Mouse (Mus musculus): ENCODE measurements at regions not wholly inside any gene's neighbourhood (a gene's known extent, or its start where the extent isn't known, plus 50 kb on each side); places are given as distances from the start of the nearest gene placed in this dataset.

DNA sequence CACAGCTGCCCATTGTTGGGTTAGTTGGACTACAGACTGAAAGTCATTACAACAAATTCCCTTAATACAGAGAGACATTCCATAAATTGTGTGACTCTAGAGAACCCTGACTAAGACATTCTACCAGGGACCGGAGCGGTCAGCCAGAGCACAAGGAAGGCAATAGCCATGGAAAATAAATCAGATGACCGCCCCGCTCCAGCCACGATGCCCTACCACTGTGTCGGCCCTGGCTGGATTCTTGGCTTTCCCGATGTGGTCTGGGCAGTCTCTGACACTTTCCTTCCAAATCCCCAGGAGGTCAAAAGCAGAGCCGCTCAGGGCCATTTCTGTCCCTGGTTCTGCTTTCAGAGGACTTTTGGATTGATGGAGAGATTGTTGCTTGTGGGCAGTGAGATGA, 57.8 kb downstream of the Lsm3 start:
- DNase-seq (ENCODE audit: low spot score), result no peak

DNA sequence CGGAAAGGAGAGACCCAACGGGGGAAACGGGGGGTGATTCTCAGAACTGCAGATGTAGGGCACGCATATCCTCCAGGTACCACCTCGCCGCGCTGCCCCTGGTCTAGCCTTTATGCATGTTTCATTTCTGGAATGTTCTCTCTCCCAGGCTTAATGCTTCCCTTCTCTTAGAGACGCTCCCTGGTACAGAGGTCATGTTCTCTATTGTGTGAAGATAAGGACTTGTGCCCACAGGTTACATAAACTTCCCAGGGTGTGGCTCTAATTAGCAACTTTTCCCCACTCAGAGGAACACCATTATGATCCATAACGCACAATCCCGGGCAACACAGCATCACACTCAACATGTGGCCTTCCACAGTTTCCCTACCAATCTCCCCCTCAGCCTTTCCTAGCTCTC, 58.7 kb downstream of the Lsm3 start:
- DNase-seq (ENCODE audit: low spot score), result no peak

DNA sequence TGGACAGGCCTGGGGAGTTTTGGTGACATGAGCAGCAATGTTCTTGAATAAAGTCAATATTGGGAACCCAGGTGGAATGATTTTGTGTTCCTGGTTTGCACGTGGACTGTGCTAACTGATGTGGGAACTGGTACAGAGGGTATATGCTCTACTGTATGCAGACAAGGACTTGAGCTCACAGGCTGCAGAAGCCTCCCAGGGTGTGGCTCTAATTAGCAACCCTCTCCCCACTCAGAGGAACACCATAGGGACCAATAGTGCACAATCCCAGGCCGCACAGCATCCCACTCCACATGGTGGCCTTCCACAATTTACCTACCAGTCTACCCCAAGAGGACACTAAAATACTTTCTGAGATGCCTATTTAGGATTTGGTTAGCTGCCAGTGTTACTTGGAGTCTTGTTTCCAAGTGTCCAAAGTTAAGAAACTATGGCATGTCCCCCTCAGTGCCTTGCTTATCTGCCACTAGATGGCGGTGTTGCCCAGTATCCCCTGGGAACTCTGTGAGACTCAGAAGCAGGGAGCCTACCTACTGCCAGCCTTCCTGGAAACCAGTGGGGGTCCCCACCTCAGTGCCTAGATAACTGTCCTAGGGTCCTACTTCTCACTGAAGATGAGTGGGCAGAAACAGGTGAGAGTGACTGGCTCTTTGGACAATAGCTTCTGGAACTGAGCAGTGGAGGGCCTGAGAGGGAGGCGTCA, 60.1 kb downstream of the Lsm3 start:
- DNase-seq (ENCODE audit: low spot score), result peak; percentile 88

DNA sequence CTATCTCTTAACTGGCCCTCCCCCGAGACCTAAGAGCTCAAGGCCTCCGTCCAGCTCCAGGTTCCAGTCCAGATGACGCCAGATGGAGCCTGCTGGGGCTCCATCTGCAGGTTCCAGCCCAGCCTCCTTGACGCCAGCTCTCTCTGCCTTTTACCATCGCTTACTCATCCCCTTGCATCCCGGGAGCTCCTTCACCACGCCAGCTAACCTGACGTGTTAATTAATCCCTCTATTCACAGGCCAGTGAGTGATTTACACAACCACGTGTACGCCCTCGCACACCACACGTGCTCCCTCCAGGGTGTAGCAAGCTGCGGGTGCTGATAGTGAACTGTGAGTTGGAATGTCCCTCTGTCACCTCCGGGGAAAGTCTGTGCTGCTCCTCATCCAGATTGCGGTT, 61.2 kb downstream of the Lsm3 start:
- DNase-seq (ENCODE audit: low spot score), result no peak

DNA sequence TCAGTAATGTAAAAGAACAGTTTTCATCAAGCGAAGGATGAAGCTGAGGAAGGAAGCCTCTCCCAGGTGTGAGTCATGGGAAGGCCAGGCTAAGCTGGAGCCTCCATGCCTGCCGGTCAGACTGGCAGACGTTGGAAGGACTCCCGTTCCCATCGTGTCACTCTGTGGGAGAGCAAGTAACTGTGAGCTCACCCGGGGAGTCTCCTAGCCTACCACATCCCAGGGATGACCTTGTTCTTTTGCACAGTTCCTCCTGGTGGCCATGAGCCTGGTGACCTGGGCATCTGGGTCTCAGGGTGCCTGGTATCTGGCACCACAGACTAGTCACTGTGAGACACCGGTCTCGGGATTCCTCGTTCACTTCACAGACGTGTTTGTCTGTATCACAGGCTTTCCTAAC, 63.9 kb downstream of the Lsm3 start:
- DNase-seq (ENCODE audit: low spot score), result no peak

DNA sequence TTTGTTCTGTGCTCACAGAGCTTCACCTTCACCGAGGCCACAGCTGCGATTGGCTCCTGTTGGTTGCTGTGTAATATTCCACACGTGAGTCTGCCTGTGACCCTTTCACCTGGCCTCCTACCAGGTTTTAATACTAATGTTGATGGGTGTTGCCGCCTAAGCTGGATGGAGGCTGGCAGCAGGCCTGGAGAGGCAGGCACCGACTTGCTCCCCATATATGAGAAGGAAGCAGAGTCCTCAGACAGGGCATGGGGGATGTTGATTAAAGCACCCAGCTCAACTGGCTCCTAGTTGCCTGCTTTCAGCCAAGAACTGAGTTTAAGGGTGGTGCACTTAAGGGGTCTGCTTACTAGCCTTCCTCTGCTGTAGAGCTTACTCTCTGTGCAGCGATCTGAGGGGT, 64.9 kb downstream of the Lsm3 start:
- no peak for DNase-seq (ENCODE audit: low spot score)

DNA sequence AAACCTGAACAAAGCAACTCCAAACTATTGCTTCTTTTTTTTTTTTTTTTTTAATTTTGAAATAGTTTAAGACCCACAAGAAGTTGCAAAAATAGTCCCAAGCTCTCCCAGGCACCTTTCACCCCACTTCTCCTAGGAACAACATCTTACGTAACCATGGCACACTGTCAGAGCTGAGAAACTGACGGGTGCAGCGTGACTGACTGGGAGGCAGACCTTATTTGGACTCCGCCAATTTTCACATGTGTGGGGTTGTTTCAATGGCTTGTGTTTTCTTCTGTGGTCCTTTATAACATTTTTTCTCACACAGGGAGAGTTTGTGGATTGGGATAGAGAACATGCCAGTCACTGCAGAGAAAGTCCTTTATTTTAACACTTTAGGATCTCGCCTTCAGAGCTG, 66.6 kb downstream of the Lsm3 start:
- DNase-seq (ENCODE audit: low spot score), result no peak

DNA sequence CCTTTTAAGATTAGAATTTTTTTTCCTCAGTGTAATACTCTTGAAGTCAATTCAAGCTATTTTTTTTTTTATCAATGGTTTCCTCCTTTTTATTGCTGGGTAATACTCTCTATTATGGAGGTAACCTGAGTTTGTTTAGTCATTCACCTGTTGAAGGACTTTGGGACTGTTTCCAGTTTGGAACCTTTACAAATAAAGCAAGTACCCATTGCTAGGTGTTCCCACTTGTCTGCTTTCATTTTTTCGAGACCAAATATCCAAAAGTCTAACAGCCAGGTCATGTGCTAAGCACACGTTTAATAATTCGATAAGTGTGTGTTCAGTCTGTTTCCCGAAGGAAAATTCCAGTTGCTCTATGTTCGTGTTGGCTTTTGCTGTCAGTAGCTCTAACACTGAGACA, 67.6 kb downstream of the Lsm3 start:
- DNase-seq (ENCODE audit: low spot score), result no peak

DNA sequence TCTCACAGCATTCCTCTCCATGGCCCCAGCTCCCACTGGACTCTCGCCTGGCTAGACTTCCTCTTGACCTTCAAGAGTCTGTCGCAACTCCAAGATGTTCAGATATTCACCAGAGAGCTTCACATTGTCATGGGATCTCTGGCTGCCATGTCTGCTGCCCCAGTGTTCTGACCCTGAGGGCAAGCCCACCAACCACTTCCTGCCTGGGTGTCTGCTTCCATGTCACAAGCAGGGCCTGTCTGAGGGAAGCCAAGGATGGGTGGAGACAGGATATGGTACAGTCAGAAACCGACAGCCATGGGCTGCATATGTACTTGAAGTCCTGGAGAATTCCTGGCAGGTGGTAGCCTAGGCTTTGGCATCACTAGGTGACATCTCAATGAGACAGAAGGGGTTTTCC, 69.8 kb downstream of the Lsm3 start:
- DNase-seq (ENCODE audit: low spot score), result no peak

DNA sequence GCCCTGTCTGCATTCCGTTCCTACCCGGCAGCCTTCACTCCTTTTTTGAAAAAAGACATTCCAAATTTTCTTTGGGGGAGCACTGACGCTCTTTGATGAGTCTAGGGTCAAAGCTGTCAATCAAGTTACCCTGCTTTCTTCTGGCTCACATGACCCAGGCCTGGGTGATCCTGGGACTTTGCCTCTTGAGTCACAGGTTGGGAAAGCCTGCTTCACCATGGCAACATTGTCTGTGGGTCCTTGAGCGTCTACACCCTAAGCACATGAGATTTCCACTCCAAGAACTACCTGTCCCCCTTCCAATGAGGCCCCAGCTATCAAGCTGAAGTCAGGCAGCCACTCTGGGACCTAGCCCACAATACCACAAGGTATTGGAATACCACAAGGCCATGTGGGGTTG, 73.5 kb downstream of the Lsm3 start:
- DNase-seq (ENCODE audit: low spot score), result no peak

DNA sequence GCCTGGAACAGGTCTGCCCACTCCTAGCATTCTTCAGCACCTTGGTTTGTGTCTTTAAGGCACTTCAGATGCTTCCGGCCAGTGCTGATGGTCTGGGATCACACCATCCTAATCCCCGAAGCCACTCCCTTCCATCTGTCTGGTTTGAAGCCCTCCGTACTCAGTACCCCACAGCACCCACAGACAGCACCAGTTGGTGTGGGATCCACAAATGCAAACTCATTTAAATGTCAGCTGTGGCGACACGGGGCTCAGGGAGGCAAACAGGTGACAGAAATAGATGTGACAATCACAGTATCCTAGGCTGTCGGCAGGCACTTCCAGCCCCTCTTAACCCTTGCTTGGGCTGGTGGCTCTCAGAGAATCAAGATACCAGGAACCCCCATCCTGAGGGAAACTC, 74.7 kb downstream of the Lsm3 start:
- DNase-seq (ENCODE audit: low spot score), result no peak

DNA sequence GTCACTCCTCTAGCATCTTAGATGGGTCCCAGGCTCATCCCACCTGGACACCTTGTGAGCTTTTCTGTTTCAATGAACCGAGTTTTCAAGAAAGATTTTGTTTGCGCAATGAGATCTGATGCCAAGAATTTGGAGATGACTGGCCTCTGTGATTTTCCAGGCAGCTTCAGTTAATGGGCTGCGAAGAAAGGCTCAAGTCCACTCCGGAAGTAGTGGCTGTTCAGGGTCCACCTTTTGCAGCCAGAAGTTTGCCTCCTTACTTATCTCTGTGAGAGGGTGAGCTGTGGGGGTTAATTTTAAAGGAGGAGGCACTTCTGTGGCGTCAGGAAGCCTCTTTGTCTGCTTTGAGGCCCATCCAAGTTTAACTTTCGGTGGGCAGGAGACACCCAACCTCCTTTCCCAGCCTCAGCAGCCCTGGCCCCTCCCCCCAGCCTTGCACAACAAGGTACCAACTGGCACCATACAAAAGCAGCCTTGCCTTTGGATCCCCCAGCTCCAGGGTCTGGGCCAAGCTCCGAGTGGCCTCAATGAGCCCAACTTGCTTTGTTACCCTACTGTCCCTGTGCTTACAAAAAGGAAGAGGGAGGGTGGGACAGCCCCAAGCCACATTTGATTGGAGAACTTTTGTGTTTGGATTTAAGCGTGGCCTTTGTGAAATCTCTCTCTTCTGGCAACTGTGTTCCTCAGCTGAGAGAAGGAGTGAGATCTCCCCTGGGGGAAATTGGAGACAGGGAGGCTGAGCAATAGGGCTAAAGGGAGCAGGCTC, 75.3 kb downstream of the Lsm3 start:
- DNase-seq (ENCODE audit: low spot score), result no peak

DNA sequence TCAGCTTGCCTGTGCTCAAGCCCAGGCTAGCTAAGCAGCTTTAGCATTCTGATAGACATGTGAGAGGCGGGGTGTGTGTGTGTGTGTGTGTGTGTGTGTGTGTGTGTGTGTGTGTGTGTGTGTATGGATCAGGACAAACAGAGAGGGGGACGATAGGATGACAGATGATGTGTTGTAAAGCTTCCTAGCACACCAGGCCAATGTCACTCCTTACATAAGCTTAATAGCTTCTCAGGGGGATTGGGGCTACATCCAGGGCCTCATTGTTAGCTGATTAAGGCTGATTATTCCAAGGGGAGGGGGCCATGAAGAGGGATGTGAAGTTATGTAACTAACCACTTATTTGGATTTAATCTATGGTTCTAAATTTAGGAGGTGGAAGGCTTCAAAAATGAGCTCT, 76.9 kb downstream of the Lsm3 start:
- DNase-seq (ENCODE audit: low spot score), result no peak

DNA sequence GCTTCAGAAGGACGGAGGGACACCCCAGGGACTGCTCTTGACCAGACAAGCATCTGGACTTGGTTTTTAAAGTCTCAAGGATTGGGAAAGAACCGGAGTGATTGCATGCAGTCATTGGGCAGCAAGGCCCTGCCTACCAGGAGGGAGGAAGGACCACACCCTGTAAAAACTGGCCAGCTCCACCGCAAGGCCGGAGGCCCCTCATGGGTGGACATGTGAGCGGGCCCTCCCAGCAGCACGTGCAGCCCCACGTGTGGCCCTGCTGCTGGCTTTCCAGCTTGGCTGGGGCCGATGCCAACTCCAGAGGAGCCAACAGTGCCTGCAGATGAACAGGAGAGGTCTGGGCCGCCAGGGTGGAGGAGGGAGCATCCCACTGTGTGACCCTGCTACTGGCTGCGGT, 83.2 kb downstream of the Lsm3 start:
- no peak for DNase-seq (ENCODE audit: low spot score)

DNA sequence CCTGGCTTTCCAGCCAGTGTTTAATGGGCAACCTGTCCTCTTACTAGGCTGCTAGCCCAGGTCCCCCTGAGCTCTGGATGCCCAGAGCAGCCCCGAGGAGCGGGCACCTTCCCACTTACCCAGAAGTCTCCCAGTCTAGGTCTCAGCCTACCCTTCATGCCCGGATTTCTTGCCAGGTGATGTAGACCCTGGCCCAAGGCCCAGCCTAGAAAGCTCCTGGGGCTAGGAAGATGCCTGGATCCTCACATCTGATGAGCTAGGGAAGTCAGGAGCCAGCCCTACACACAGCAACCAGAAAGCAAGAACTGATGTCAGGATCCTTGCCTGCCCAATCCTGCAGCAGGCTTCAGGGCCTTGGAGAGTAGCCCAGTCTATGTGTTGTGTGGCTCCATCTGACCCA, 83.7 kb upstream of the Slc6a6 start:
- DNase-seq (ENCODE audit: low spot score), result no peak

DNA sequence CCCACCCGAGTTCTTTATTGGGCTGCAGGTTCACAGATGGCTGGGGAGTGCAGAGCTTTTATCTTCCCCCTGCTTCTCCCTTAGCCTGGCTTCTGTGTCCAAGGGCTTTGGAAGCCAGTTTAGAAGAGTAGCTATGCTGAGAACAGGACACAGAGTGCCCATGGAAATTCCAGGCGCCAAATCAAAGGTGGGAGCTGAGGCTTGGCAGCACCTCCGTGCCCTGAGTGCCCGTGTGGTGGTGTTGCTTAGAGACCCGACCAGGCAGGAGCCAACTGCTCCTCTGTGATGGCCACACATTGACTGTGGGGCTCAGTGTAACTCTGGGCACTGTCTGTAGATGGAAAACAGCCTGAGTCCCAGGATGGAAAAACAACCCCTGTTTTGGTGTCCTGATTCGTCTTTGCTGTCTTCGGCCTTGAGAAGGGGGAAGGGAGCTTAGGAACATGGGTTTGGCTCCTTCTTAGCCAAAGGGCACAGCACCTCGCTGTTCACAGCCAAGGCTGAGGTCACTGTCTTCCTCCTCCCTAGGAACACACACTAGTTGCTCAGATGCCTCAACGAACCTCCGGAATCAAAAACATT, 77.1 kb upstream of the Slc6a6 start:
- no peak for DNase-seq (ENCODE audit: low spot score)

DNA sequence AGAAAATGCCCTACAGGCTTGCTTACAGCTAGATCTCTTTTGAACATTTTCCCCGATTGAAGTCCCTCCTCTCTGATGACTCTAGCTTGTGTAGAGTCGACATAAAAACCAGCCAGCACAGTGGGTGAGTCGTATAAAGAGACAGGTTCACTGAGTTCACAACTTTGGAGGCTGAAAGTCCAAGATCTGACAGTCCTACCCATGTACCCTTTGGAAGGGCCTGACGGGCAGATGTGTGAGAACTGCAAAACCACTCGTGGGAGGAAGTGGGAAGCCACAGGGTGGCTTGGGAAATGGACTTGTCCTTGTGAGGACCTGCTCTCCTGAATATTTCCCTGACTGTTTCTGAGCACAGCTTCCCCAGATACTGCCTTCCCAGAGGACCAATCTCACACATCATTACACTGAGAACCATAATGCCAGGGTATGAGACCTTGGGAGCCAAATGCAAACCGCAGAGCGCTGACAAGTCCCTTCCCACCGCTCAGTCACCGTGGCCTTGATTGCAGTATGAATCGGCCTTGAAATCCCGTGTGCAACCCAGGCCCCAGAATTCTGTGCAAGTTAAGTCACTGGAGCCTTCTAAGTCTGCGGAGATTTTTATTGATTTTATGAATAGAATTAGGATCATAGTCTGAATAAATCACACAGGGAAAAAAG, 76.1 kb upstream of the Slc6a6 start:
- DNase-seq (ENCODE audit: low spot score), result no peak

DNA sequence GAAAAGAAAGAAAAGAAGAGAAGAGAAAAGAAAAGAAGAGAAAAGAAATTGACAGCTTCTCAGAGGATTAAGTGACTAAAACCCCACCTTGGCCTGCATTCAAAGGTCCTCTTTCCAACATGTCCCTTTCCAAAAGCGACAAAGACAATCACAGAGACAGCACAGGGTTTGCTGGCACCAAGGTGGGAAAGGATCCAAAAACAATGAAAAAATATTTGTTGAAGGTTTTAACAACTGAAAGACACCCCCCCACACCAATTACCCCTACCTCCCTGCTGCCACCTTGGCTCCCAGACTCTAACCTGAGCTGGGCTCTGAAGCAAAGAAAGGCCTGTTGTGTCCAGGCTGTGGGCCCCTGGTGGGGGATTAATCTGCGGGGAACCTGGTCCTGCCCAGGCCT, 74.2 kb upstream of the Slc6a6 start:
- no peak for DNase-seq (ENCODE audit: low spot score)

DNA sequence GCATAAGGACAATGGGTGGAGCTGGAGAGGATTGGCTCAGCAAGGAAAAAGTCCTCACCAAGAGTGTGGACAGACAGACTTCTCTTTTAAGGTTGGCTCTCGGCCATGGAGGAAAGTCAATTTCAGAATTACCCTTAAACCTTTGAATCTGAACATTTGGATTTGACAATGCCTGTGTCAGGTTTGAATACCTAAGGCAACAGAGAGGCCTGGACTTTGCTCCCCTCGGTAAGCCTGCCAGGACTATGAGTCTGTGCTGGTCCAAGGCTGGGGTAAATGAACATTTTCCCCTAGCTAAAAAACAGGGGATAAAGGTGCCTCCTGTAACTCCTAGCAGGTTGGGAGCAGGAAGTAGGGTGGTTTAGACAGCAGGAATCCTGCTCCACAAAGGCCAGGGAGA, 68.8 kb upstream of the Slc6a6 start:
- no peak for DNase-seq (ENCODE audit: low spot score)

DNA sequence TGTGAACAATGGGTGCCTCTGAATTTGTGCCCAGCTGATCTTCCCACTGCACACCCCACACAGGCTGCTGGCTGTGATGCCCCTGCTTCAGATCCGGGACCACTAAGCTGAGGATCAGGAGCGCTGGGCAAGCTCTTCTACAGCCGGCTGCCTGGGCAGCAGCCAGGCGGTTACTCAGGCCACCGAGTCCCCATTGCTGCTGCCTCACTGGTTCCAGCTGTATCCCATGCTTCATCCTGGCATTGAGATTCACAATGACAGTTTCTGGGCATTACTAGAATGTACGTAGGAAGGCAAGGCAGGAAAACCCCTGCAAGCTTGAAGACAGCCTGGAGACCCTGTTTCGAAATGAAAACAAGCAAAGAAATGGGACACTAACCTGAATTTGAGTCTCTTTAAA, 67.3 kb upstream of the Slc6a6 start:
- DNase-seq (ENCODE audit: low spot score), result no peak

DNA sequence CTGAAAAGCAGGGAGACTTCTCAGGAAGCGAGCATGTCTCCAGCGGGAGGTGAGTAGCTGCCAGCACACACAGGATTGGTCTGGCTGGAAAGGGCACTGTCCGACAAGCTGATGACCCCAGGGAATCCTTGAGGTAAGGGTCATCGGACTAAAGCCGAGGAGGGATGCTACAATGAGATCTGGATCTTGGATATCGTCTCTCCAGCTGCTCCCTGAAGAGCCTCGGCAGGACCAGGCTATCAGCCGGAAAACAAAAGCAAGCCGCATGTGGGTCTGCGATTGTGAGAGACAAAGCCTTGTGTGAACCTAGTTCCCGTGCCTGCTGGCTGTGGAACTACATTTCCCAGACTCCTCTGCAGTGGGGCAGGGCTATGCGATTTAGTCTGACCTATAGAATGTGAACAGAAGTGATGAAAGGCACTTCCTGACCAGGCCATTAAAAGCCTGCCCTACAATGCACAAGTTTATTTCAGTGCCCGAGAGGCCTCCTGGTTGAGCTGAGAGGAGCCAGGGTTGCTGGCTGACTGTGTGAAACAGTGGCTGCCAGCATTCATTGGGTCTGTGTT, 66.7 kb upstream of the Slc6a6 start:
- peak; percentile 94 for DNase-seq (ENCODE audit: low spot score)

DNA sequence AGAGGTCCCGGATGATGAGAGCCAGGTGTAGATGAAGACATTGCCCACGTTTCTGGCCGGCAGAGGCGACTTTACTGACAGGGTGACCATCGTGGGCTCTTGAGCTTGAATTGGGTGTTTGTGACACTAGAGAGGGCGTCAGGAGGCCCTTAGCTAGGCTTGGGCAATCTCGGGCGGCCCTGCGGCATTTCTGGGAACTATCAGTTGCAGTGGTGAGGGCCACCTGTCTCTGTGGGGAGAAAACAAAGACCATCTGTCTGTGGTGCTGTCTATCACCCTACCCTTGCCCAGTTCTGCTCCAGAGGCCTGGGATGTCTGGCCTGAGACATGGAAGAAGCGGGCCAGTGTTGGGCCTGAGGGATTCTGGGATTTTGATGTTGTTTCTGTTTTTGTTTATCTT, 66.2 kb upstream of the Slc6a6 start:
- no peak for DNase-seq (ENCODE audit: low spot score)

DNA sequence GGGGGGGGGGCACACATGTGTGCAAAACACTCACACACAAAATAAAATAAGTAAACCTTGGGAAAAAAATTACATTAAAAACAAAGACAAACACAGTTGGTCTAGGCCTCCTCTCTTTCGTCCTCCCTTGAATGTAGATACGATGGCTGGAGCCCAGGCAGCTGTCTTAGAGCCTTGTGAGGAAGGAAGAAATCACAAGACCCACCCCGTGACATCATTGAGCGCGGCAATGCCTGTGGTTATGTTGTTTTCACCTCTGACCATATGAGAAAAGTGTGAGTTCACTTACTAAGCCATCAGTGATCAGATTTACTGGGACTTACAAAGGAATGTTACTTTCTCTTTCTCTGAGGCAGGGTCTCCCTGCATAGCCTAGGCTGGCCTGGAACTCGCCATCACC, 64.8 kb upstream of the Slc6a6 start:
- no peak for DNase-seq (ENCODE audit: low spot score)
